Mouse (Mus musculus) erythroblast, embryonic 14.5 days (primary cell): ENCODE measurements around the gene Golga7b.

Source experiments
- GATA1 ChIP-seq: IDR thresholded peaks from 2 replicates; pipeline ENCODE4 v1.6.1; 2012; ENCODE audit warnings: low read length, inconsistent platforms, mixed read lengths
- TAL1 ChIP-seq: IDR thresholded peaks from 3 replicates; pipeline ENCODE4 v1.6.1; 2012; ENCODE audit warnings: low read length, inconsistent platforms, mixed read lengths

- no peak for TF ChIP-seq GATA1
- no peak for TF ChIP-seq TAL1
Observed at GRCm38 (mm10) chr19:42288361-42288760, 41.0 kb downstream of the Golga7b start.
